Mouse (Mus musculus) ES-Bruce4 (cell line): ENCODE results near the gene Tarm1. TPM values are rescaled to one million over a fixed set of nuclear protein-coding genes. Genes with fewer than 3 reads are reported as not detected.

Experiments
- H3K27ac ChIP-seq: 2 replicates; pipeline ENCODE4 v1.5.1; 2012; ENCODE audit warnings: low read length, inconsistent platforms; ENCODE audit not compliant: insufficient read depth
- H3K27me3 ChIP-seq: 2 replicates; pipeline ENCODE4 v1.6.1; 2012; ENCODE audit warnings: mild to moderate bottlenecking, low read length, inconsistent platforms; ENCODE audit not compliant: control insufficient read depth, poor library complexity, insufficient read depth, severe bottlenecking
- H3K36me3 ChIP-seq: 2 replicates; pipeline ENCODE4 v1.6.1; 2012; ENCODE audit warnings: inconsistent platforms, mild to moderate bottlenecking, low read length, moderate library complexity; ENCODE audit not compliant: control insufficient read depth, poor library complexity, insufficient read depth, severe bottlenecking
- H3K4me1 ChIP-seq: one replicate; pipeline ENCODE4 v1.8.1; 2011; ENCODE audit warnings: low read length; ENCODE audit not compliant: control insufficient read depth, insufficient read depth
- H3K4me3 ChIP-seq: 2 replicates; pipeline ENCODE4 v1.5.1; 2011; ENCODE audit warnings: low read depth, mild to moderate bottlenecking, low read length
- H3K9ac ChIP-seq: 2 replicates; pipeline ENCODE4 v1.6.1; 2012; ENCODE audit warnings: low read depth, mild to moderate bottlenecking, inconsistent platforms; ENCODE audit not compliant: poor library complexity, severe bottlenecking
- H3K9me3 ChIP-seq: replicated peaks from 2 replicates; pipeline ENCODE4 v1.6.1; 2012; ENCODE audit warnings: mild to moderate bottlenecking, low read length, inconsistent platforms; ENCODE audit not compliant: control insufficient read depth, poor library complexity, insufficient read depth, severe bottlenecking
- CTCF ChIP-seq: IDR thresholded peaks from one replicate; pipeline ENCODE4 v1.8.1; 2011; ENCODE audit warnings: low read depth, low read length
- EP300 ChIP-seq: IDR thresholded peaks from 2 replicates; pipeline ENCODE4 v1.6.1; 2011; ENCODE audit warnings: low read depth, low read length; ENCODE audit not compliant: insufficient read depth
- POLR2A ChIP-seq: IDR thresholded peaks from one replicate; pipeline ENCODE4 v1.8.1; 2011; ENCODE audit warnings: low read length; ENCODE audit not compliant: insufficient read depth
- polyA plus RNA-seq: library from polyadenylated mRNA; stranded (reverse); fragments of >200 nt; gene quantifications from 2 replicates; pipeline ENCODE4 v1.2.4, GENCODE M21; 2011; ENCODE audit warnings: low read depth; ENCODE audit not compliant: missing spikeins, insufficient read depth, insufficient read length

Tarm1 gene
- polyA plus RNA-seq, 1 experiment: 6.3 TPM

GRCm38 (mm10) chr7:3472774-3473173 lies 29.6 kb downstream of the Tarm1 start:
- H3K4me1 ChIP-seq: no peaks in the 10 kb centered on the region
- H3K27me3 ChIP-seq: no peaks in the 10 kb centered on the region
- H3K9me3 ChIP-seq: no peaks in the 10 kb centered on the region
- no peaks in the 10 kb centered on the region for H3K36me3 ChIP-seq
- no peak overlapping the region for H3K4me3 ChIP-seq
- no peak overlapping the region for H3K27ac ChIP-seq
- TF ChIP-seq CTCF (no peak), POLR2A (no peak)
- H3K9ac ChIP-seq: no peak overlapping the region

- H3K4me1 ChIP-seq: no peaks in the 10 kb centered on the region
- H3K36me3 ChIP-seq: no peaks in the 10 kb centered on the region
- no peak overlapping the region for H3K4me3 ChIP-seq
- TF ChIP-seq POLR2A: no peak
- no peak for TF ChIP-seq CTCF
- no peak for TF ChIP-seq EP300
- H3K9me3 ChIP-seq: no peaks in the 10 kb centered on the region
- H3K27me3 ChIP-seq: no peaks in the 10 kb centered on the region
- H3K27ac ChIP-seq: no peak overlapping the region
- no peak overlapping the region for H3K9ac ChIP-seq
Measured at GRCm38 (mm10) chr7:3468614-3469013, 33.8 kb downstream of the Tarm1 start.

GRCm38 (mm10) chr7:3463306-3463705 lies 39.1 kb downstream of the Tarm1 start:
- Histone ChIP-seq H3K4me1 (no peaks in the 10 kb centered on the region), H3K27me3 (no peaks in the 10 kb centered on the region), H3K9ac (no peak overlapping the region), H3K4me3 (no peak overlapping the region), H3K27ac (no peak overlapping the region), H3K9me3 (no peaks in the 10 kb centered on the region), H3K36me3 (no peaks in the 10 kb centered on the region)
- TF ChIP-seq EP300 (no peak), POLR2A (no peak), CTCF (no peak)

GRCm38 (mm10) chr7:3460261-3460660 lies 42.2 kb downstream of the Tarm1 start:
- Histone ChIP-seq H3K4me3 (no peak overlapping the region), H3K27me3 (no peaks in the 10 kb centered on the region), H3K9me3 (no peaks in the 10 kb centered on the region), H3K27ac (no peak overlapping the region), H3K36me3 (no peaks in the 10 kb centered on the region), H3K9ac (no peak overlapping the region), H3K4me1 (no peaks in the 10 kb centered on the region)
- TF ChIP-seq POLR2A: no peak
- no peak for TF ChIP-seq EP300
- TF ChIP-seq CTCF: no peak

GRCm38 (mm10) chr7:3457841-3458217 lies 44.6 kb downstream of the Tarm1 start:
- no peak overlapping the region for H3K27ac ChIP-seq
- H3K4me1 ChIP-seq: no peaks in the 10 kb centered on the region
- no peak overlapping the region for H3K9ac ChIP-seq
- H3K36me3 ChIP-seq: no peaks in the 10 kb centered on the region
- no peaks in the 10 kb centered on the region for H3K9me3 ChIP-seq
- TF ChIP-seq EP300: no peak
- no peak for TF ChIP-seq CTCF
- H3K4me3 ChIP-seq: no peak overlapping the region
- no peaks in the 10 kb centered on the region for H3K27me3 ChIP-seq

GRCm38 (mm10) chr7:3457111-3457840 lies 45.1 kb downstream of the Tarm1 start:
- no peak overlapping the region for H3K27ac ChIP-seq
- no peaks in the 10 kb centered on the region for H3K27me3 ChIP-seq
- TF ChIP-seq CTCF (no peak), POLR2A (no peak), EP300 (no peak)
- H3K4me3 ChIP-seq: no peak overlapping the region
- H3K9me3 ChIP-seq: no peaks in the 10 kb centered on the region
- H3K4me1 ChIP-seq: no peaks in the 10 kb centered on the region
- no peaks in the 10 kb centered on the region for H3K36me3 ChIP-seq
- no peak overlapping the region for H3K9ac ChIP-seq
